Mouse (Mus musculus) layer of hippocampus, postnatal 14 days (tissue): Measurements from ENCODE around the gene BC030499. TPM values are rescaled to one million over a fixed set of nuclear protein-coding genes. Genes with fewer than 3 reads are reported as not detected.
"Not testable (repeated sequence)": the region's sequence is repeated elsewhere in the genome, so short reads cannot be mapped to it uniquely, and the experiment has no call there.

Experiments
- DNase-seq, 2 experiments: peaks; one replicate each; pipeline ENCODE4 v3.0.0; 2021 to 2022; ENCODE audit warnings: low spot score in 2 of 2, mixed read lengths in 1 of 2
- long read RNA-seq, 2 experiments: library from polyadenylated mRNA; stranded (forward); transcript quantifications; one replicate each; pipeline ENCODE4 v2.0.0; 2021
- total RNA-seq, 2 experiments: library from RNA; stranded (reverse); gene quantifications; 2 replicates each; pipeline ENCODE4 v1.2.3; 2021

BC030499 gene
- total RNA-seq = 1 to 10 TPM; 1.4 to 2.6 TPM
- long read RNA-seq, experiment 1 = 0 reads
- long read RNA-seq, experiment 2 = 0 reads

DNA sequence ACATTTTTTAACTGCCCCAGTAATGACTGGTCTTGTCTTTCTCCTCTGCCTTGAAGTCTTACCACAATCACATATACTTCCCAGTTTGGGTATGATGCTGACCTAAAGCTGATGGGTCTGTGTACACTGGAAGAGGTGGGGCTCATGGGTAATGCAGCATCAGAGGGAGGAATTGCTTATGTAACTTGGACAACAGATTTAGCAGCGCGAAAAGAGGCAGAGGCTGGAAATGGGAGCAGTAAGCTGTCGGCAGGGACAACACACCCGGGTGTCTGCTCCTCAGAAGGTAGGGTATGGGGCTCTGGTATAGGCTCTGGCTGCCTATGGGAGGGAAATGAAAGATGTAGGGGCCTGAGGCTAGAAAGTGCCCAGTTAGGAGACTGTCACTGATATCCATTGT lies at the start of gene BC030499:
Gene BC030499, plus strand, starts transcription at position 188 of the 400 bp plus-strand sequence.
- DNase-seq = no peak

DNA sequence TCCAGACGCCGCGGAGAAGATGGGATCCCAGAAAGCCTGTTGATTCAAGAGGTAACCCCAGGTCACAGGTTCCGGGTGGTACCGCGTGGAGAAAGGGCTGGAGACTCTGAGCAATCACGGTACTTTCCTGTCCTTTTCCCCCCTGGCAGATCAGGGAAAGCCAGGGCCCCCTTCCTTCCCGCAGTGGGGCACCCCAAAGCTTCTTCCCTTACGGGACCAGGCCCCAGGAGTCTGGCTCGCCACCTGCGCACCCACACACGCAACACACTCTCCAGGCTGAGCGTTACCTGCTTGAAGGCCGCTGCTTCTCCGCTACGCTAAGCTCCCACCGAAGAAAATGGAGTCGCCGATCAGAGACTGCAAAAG lies 45.4 kb upstream of the BC030499 start:
- DNase-seq = no peak

DNA sequence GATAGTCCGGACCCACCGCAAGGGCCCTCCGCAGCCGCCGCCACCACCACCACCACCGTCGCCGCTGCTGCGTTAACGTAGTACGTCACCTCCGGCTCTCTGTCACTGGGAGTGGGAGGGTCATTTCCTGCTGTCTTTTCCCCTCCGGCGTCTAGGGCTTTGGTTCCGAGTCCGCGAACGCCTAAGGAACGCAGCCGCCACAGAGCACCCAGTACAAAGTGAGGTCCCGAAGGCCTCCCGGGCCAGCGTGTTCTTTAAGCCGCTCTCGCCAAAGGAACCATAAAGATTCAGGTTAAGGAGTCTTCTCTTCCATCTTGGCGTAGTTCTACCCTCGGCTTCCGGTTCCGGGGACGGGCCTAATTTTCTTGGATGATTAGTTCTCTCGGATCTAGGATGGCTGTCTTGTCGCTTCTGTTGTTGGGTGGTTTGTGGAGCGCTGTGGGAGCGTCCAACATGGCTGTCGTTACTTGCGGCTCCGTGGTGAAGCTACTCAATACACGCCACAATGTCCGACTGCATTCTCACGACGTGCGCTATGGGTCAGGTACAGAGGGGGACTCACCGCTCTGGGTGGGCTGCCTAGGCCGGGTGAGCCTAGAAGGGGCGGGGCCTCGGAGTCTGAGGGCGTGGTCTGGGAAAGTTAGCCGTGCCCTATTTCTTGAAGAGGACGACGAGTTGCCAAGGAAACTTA lies 44.9 kb upstream of the BC030499 start, which contains the start of the genes Sdf2 and Supt6:
Gene Sdf2, plus strand, starts transcription at position 120 of the 691 bp plus-strand sequence.
Gene Supt6, minus strand, starts transcription at position 361 of the 691 bp plus-strand sequence.
- peak; percentile 89 to 92 for DNase-seq

DNA sequence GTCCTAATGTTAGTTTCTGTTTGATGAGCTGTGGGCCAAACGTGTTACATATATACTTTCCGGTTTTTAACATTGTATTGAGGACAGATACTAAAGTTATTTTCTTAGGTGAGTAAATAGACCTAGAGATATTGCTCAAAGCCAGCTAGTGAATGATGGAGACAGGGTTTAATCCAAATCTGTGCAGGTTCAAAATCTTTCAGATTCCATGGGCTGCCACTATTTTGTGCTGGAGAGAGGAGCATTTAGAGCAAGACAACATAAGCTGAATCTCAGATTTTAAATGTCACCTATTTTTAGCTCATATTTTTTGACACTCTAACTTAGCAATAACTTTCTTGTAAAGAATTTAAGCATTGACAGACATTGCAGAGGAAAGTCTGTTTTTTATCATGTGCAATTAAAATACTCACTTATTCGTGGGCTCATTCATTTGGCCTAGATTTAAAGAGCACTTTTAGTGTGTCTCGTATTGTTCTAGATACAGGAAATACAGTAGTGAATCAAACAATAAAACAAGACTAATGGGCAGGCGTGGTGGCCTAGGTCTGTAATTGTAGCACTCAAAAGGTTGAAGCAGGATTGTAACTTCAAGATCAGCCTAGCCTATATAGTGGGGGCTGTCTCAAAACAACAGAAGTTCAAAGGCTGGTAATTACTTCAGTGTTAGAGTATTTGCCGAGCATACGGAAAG lies 44.2 kb upstream of the BC030499 start:
- no peak for DNase-seq

DNA sequence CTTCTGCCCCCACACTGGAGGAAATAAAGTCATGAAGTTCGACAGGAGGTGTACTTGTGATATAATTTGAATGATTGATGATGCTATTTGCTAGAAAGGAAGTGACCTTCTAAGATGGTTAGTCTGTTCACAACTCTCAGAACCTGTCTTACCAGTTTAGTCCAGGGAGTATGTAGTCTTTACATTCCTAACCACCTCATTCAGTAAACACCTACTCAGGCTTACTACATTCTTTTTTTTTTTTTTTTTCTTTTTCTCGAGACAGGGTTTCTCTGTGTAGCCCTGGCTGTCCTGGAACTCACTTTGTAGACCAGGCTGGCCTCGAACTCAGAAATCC lies 43.7 kb upstream of the BC030499 start:
- no peak for DNase-seq

DNA sequence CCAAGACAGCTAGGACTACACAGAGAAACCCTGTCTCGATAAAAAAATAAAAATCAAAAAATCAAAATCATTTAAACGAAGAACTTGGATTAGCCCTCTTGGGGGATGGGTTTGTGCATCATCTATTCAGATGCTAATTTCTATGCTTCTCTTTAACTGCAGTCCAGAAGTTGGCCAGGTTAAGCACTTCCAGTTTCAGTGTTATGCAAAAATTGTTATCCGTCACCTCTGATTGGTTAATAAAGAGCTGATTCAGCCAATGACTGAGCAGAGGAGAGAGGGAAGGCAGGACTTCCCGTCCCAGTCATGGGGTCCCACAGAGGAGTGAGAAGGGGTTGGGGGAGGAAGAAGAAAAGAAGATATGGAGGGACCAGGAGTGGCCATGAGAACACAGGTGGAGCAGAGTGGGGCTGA lies 42.9 kb upstream of the BC030499 start:
- DNase-seq = no peak

DNA sequence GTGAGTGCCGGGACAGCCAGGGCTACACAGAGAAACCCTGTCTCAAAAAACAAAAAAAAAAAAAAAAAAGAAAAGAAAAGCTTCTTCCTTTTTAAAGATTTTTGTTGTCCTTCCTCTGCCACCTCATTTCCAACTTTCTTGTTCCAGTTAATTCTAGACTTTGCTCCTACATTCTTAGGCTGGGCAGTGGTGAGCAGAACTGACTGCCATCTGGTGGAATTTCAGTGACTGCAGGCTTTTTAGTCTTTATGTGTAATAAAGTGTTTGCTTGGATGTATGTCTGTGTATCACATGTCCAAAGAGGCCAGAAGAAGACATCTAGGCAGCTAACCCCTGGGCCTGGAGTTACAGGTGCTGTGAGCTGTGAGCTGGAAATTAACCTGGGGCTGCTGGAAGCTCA lies 34.0 kb upstream of the BC030499 start:
- DNase-seq = no peak

DNA sequence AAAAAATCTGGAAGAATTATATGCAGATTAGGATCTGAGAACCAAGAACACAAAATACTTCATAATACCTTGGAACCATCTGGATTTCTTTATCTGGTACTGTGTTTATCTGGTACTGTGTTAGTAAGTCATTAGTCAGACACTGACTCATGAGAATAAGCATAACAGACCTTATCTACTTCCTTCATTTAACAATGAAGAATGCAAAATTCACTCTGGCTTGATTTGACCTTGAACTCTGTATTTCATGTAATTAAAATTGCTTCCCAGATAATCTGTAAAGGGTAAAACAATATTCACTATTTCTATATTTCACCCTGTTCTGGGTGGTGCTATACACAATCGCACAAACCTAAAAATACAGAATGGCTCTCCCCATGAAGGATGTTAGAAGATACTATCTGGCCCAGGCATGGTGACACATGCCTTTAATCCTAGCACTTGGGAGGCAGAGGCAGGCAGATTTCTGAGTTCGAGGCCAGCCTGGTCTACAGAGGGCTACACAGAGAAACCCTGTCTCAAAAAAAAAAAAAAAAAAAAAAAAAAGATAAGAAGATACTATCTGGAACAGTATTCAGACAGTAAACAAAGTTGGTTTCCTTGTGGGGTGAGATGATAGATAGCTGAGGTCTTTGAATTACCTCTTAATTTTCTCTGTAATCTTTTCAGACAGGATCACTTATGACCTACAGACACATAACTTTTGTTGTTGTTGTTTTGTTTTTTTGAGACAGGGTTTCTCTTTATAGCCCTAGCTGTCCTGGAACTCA lies 30.0 kb upstream of the BC030499 start:
- DNase-seq = no peak

DNA sequence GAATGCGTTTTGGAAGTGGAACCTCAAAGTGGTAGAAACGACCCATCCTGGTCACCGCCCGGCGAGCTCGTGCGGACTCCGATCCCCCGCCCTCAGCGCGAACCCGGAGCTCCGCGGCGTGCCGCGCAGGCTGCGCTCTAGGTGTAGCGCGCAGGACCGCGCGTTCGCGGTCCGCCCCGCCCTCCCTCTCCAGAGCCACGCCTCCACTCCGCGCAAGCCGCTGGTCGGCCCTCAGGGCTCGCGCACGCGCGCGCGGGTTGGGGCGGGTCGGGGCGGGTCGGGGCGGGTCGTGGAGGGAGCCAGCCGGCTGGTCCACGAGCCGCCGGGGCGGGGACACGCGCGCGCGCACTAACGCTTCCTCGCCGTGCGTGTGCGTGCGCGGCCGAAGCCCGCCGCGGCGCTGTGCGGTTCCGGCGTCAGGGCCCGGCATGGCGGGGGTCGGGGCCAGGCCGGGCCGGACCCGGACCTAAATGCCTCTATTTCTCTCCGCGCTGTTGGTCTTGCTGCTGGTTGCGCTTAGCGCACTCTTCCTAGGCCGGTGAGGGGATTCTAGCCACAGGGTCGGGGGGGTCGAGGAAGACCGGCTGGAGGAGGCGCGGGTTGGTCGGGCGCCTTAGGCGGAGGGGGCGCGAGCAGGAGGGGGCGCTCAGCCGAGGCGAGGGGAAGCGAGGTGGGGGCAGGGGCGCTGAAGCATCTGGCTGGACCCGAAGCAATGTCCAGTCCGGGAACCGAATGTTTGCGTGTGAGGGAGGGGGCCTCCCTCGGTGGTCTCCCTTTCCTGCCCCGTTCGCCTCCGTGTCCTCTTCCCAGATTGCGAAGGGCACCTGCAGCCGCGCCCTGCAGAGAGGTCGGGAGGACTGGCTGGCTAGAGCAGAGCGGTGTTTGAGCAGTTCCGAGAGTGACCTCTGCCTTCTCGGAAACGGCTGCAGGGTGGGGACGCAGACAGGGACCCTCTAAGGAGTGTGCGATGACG lies 29.0 kb upstream of the BC030499 start, which contains the start of gene 2610507B11Rik:
Gene 2610507B11Rik, plus strand, starts transcription at position 373 of the 973 bp plus-strand sequence.
- peak; percentile 82 to 92 for DNase-seq

DNA sequence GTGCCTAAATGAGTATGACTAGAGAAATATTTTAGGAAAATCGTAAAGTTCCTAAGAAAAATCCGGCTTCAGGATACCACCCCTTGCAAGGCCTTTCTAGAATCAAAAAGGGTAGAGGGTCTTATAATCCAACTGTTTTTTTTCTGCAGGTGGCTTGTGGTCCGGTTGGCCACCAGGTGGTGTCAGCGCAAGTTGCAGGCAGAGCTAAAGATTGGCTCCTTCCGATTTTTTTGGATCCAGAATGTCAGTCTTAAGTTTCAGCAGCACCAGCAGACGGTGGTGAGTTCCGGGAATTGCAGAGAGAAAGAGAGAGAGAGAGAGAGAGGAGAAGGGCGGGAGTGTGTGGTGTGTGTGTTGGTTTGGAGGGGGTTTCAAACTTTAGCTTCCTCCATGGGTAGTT lies 28.1 kb upstream of the BC030499 start:
- peak; percentile 25 to 52 for DNase-seq

DNA sequence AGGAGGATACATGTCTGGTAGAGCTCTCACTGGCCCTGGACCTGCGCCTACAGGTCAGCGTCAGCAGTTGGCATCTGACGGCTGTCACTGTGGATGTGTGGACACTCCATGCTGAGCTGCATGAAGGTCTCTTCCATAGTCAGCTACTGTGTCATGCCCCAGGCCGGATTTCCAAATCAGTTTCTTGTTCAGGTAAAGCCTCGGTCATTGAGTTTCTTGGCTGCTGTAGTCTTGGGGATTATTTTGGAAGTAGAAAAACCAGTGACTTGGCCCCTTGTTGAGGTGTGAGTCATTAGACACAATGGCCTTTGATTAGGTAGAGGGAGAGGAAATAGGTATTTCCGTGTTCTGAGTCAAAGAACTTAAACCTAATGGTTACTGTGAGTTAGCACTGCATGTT lies 25.1 kb upstream of the BC030499 start:
- DNase-seq = no peak

DNA sequence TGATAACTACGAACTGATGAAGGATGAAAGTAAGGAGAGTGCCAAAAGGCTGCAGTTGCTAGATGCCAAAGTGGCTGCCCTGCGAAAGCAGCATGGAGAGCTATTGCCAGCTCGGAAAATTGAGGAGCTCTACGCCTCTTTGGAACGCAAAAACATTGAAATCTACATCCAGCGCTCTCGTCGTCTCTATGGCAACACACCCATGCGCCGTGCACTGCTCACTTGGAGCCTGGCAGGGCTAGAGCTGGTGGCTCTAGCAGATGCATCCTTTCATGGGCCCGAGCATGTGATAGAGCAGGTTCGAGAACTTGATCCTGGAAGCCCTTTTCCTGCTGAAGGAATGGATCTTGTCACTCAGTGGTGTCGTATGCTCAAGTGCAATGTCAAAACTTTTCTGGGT lies 18.7 kb upstream of the BC030499 start:
- peak; percentile 54 to 72 for DNase-seq

DNA sequence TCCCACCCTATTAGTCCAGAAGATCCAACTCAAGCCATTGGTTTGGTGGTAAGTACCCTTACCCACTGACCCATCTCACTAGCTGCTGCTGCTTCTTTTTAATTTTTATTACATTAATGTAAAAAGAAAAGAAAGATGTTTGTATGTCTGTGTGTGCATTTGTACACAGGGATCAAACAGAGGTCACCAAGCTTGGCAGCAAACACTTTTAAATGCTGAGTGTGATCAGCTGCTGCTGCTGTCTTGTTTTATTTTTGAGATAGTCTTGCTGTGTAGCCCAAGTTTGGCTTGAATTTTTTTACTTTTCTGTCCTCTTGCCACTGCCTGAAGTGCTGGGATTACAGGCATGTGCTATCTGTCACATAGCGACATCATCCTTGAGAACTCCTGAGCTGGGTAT lies 15.0 kb upstream of the BC030499 start:
- DNase-seq = no peak

DNA sequence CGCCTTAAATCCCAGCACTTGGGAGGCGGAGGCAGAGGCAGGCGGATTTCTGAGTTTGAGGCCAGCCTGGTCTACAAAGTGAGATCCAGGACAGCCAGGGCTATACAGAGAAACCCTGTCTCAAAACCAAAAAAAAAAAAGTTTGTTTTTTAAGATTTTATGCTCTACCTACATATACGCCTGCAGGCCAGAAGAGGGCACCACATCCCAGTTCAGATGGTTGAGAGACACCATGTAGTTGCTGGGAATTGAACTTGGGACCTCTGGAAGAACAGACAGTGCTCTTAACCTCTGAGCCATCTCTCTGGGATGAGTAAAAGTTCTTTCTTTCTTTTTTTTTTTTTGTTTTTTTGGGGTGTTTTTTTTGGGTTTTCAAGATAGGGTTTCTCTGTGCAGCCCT lies 14.5 kb upstream of the BC030499 start:
- DNase-seq = not testable (repeated sequence)

DNA sequence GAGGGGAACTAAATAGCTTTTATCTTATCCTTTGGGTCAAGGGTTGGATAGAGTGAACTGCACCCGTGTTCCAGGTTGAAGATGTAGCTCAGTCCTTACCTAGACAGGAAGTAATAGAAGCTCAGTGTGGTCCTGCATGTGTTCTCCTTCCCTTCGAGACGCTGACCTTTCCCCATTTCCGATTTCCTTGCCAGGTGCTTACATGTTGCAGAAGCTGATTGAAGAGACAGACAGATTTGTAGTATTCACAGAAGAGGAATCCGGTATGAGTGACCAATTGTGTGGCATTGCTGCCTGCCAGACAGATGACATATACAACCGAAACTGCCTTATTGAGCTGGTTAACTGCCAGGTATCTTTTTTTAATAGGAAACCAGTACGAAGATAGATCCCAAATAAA lies 11.8 kb upstream of the BC030499 start:
- no peak for DNase-seq

DNA sequence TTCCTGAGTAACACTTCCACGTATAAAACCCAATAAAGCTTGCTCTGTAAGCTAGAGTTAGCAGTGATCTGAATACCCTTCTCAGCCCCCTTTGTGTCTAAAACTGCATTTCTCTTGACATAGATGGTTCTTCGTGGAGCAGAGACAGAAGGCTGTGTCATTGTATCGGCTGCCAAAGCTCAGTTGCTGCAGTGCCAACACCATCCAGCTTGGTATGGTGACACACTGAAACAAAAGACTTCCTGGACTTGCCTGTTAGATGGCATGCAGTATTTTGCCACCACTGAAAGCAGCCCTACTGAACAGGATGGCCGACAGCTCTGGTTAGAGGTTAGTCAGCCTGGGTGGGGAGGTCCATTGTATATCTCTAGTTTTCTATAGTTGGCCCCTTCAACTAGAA lies 11.1 kb upstream of the BC030499 start:
- DNase-seq = peak; percentile 14 to 49

DNA sequence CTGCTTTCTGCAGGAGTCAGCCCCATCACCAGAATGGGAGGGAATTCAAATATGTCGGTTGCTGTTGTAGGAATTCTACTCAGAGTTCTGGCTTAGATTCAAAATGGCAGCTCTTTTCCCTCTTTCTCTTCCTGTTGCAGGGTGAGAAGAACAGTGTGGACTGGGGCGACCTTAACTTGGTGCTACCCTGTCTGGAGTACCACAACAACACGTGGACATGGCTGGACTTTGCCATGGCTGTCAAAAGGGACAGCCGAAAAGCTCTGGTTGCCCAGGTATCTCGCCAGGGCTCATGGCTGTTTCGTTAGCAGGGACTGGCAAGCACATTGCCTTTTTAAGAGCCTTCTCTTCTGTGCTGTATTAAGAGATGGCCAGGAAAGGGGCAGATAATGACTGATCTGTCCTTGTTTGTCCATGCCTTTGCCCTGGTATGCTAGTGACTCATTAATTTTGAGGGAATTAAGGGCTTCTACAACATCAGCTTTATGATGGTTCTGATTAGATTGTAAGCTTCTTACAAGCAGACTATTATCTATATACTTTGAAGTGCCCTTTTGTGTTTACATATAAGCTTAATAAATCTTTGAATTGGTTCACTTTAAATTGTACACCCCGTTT lies 1.4 kb upstream of the BC030499 start:
- DNase-seq = no peak

DNA sequence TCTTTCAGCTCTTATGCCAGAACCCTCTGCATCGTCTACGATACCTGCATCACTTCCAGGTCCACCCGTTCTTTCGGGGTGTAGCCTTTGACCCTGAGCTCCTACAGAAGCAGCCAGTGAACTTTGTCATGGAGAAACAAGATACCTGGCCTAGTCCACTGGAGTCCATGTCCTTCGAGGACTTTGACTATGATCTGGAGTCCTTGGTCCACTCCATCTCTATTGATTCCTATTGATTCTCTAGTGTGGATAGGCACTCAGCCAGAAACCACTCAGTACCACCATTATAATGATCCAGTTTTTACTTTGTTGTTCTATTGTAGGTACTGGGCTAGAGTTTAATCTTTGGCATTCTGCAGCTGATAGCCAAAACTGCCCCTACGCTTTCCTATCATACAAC lies 3.9 kb downstream of the BC030499 start:
- DNase-seq = no peak

DNA sequence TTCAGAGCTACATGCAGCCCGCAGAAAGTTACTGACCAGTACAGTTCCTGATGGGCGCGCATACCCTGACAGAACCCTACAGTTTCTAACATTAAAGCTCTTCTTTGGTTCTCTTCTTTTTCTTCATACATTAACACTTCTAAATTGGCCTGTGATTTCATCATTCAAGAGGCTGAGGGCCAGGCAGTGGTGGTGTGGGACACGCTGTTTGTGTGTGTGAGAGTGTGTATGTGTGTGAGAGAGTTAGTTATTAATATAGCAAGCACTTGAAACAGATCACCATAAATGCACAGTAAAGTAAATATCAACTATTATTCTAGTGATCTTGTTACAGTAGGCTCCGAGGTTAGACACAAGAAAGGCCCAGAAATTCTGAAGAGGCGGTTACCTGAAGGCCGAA lies 10.3 kb downstream of the BC030499 start:
- DNase-seq = no peak

DNA sequence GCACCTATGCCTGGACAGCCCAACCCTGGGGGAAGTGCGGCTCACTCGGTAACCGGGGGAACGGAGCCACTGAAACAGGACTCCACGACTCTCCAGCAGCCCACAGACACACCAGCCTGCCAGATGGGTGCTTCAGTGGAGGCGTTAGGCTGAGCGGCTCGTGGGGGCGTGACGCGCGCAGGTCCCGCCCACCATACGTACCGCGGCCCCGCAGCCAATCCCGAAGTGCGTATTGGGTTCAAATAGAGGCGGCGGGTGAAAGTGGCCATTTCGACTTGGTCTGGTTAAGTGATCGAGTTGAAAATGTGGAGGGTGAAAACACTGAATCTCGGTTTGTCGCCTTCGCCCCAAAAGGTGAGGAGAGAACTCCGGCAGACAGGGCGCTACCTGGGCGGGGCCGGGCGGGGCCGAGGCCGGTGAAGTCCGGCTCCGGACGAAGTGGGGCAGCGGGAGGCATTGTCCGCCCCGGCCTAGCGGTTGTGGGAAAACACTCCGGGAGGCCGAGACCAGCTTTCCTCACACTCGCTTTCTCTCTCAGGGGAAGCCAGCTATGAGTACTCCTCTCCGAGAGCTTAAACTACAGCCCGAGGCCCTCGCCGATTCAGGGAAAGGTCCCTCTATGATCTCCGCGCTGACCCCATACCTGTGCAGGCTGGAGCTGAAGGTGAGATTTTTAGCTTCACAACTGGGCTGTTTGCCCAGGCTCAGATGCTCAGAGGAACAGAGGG lies 10.9 kb downstream of the BC030499 start, which contains the start of gene Spag5:
Gene Spag5, plus strand, starts transcription at position 173 of the 728 bp plus-strand sequence.
- DNase-seq = peak; percentile 84 to 93
